ENCODE assay signal across 16 mouse cellular contexts in genomic region chr5:151333191-151333594, GRCm38 (mm10).
DNase-seq lines count a peak whose midpoint lies in the region; ATAC-seq and TF ChIP-seq lines count a peak whose summit lies in the region.
"Had no signal": no experiment of that assay in that cellular context is flagged by ENCODE, and none has a peak within 500 bp of the region (broad histone marks: within the 10 kb centered on the region; RNA-seq: fewer than 3 reads in every experiment).

No protein-coding gene starts in this region.

- no peaks in the 10 kb centered on the region for H3K36me3 ChIP-seq in liver, adult 2 months (ENCODE audit: control insufficient read depth, insufficient read depth, low read length)
- no peaks in the 10 kb centered on the region for H3K36me3 ChIP-seq in liver, embryonic 11.5 days (ENCODE audit: control insufficient read depth, insufficient read depth, low read length)
- H3K36me3 ChIP-seq in C2C12 (ENCODE audit: control insufficient read depth, insufficient read depth): no peaks in the 10 kb centered on the region
- no peaks in the 10 kb centered on the region for H3K36me3 ChIP-seq in midbrain, postnatal 0 days (ENCODE audit: insufficient read depth, low read length)
- H3K36me3 ChIP-seq: embryonic facial prominence, embryonic 13.5 days; heart, embryonic 15.5 days; liver, embryonic 13.5 days; midbrain, embryonic 10.5 days had no signal

- H3K4me1 ChIP-seq in liver, adult 2 months (ENCODE audit: control insufficient read depth, insufficient read depth, low read length): no peaks in the 10 kb centered on the region
- no peaks in the 10 kb centered on the region for H3K4me1 ChIP-seq in liver, embryonic 11.5 days (replicated peaks; ENCODE audit: control insufficient read depth, insufficient read depth, low read length)
- peaks cover 9% of the 10 kb centered on the region for H3K4me1 ChIP-seq in bone marrow macrophage, adult 2 months (ENCODE audit: control insufficient read depth, insufficient read depth, low read length)
- H3K4me1 ChIP-seq in midbrain, postnatal 0 days (ENCODE audit: insufficient read depth, low read length): no peaks in the 10 kb centered on the region
- H3K4me1 ChIP-seq: embryonic facial prominence, embryonic 13.5 days; heart, embryonic 15.5 days; liver, embryonic 13.5 days; midbrain, embryonic 10.5 days had no signal

- H3K27me3 ChIP-seq in liver, adult 2 months (ENCODE audit: control insufficient read depth, insufficient read depth, low read length): no peaks in the 10 kb centered on the region
- no peaks in the 10 kb centered on the region for H3K27me3 ChIP-seq in liver, embryonic 11.5 days (replicated peaks; ENCODE audit: control insufficient read depth, insufficient read depth, low read length)
- no peaks in the 10 kb centered on the region for H3K27me3 ChIP-seq in C2C12 (ENCODE audit: control insufficient read depth, insufficient read depth, insufficient read length)
- H3K27me3 ChIP-seq in midbrain, postnatal 0 days (ENCODE audit: insufficient read depth, low read length): no peaks in the 10 kb centered on the region
- H3K27me3 ChIP-seq: embryonic facial prominence, embryonic 13.5 days; heart, embryonic 15.5 days; liver, embryonic 13.5 days had no signal

- no peak overlapping the region for H3K4me3 ChIP-seq in liver, adult 2 months (ENCODE audit: insufficient read depth, low read depth, low read length)
- H3K4me3 ChIP-seq in liver, embryonic 11.5 days (ENCODE audit: low read depth, low read length): no peak overlapping the region
- H3K4me3 ChIP-seq in C2C12 (ENCODE audit: insufficient read depth, poor library complexity, severe bottlenecking): no peak overlapping the region
- H3K4me3 ChIP-seq in bone marrow macrophage, adult 2 months (ENCODE audit: insufficient read depth, low read length): no peak overlapping the region
- no peak overlapping the region for H3K4me3 ChIP-seq in midbrain, postnatal 0 days (ENCODE audit: low read depth, low read length)
- H3K4me3 ChIP-seq: embryonic facial prominence, embryonic 13.5 days; heart, embryonic 15.5 days; liver, embryonic 13.5 days; midbrain, embryonic 10.5 days had no signal

- H3K9me3 ChIP-seq in liver, embryonic 11.5 days (ENCODE audit: control insufficient read depth, low read length): no peaks in the 10 kb centered on the region
- H3K9me3 ChIP-seq in midbrain, postnatal 0 days (ENCODE audit: low read length): no peaks in the 10 kb centered on the region
- H3K9me3 ChIP-seq: embryonic facial prominence, embryonic 13.5 days; heart, embryonic 15.5 days; liver, embryonic 13.5 days; midbrain, embryonic 10.5 days had no signal

- peak; percentile 37 for DNase-seq in liver, adult 2 months (ENCODE audit: extremely low read depth, low read depth, low spot score)
- DNase-seq in liver, embryonic 11.5 days (ENCODE audit: low spot score): no peak
- peak; percentile 47 for DNase-seq in large intestine, adult 2 months (ENCODE audit: low read depth, low spot score)
- no peak for DNase-seq in midbrain, postnatal 0 days (ENCODE audit: low spot score)
- DNase-seq in spleen, adult 18-20 months: no peak
- DNase-seq: adrenal gland, adult 2 months; cerebellum, adult 11-12 months; liver, embryonic 13.5 days; right cerebral cortex, postnatal 4 days; thymus, adult 18-20 months had no signal

- no peaks in the 10 kb centered on the region for H3K79me2 ChIP-seq in liver, adult 2 months (ENCODE audit: control insufficient read depth, insufficient read depth, low read length)
- H3K79me2 ChIP-seq in C2C12 (ENCODE audit: control insufficient read depth, insufficient read depth): no peaks in the 10 kb centered on the region

- H3K79me3 ChIP-seq in C2C12 (ENCODE audit: low read depth): no peaks in the 10 kb centered on the region

- no peak overlapping the region for H3K9ac ChIP-seq in liver, adult 2 months (ENCODE audit: low read depth, low read length)
- H3K9ac ChIP-seq in liver, embryonic 11.5 days (ENCODE audit: low read depth, low read length): no peak overlapping the region
- no peak overlapping the region for H3K9ac ChIP-seq in midbrain, postnatal 0 days (replicated peaks; ENCODE audit: low read length, poor library complexity, severe bottlenecking)
- H3K9ac ChIP-seq: embryonic facial prominence, embryonic 13.5 days; heart, embryonic 15.5 days; hindbrain, embryonic 14.5 days; liver, embryonic 13.5 days had no signal

- H3K27ac ChIP-seq in liver, adult 2 months (replicated peaks; ENCODE audit: insufficient read depth, low read depth, low read length): no peak overlapping the region
- H3K27ac ChIP-seq in liver, embryonic 11.5 days (ENCODE audit: low read depth, low read length): no peak overlapping the region
- peak overlapping the region; percentile 63; the same call in 1 of the 2 replicates for H3K27ac ChIP-seq in bone marrow macrophage, adult 2 months (ENCODE audit: insufficient read depth, low read depth, low read length)
- no peak overlapping the region for H3K27ac ChIP-seq in midbrain, postnatal 0 days (ENCODE audit: low read depth, low read length)
- H3K27ac ChIP-seq: embryonic facial prominence, embryonic 13.5 days; heart, embryonic 15.5 days; hindbrain, embryonic 14.5 days; liver, embryonic 13.5 days; midbrain, embryonic 10.5 days had no signal

- no peak for TF ChIP-seq CTCF in liver, adult 2 months (IDR thresholded peaks at IDR 0.05; ENCODE audit: low read depth, low read length)
- no peak for TF ChIP-seq CTCF in C2C12 (IDR thresholded peaks at IDR 0.05; ENCODE audit: control insufficient read depth, insufficient read depth, insufficient read length)
- no peak for TF ChIP-seq CTCF in bone marrow macrophage, adult 2 months (IDR thresholded peaks at IDR 0.05; ENCODE audit: low read depth, low read length)
- no peak for TF ChIP-seq CTCF in midbrain, postnatal 0 days (IDR thresholded peaks at IDR 0.05)

- no peak for TF ChIP-seq POLR2A in liver, adult 2 months (IDR thresholded peaks at IDR 0.05; ENCODE audit: extremely low read depth, insufficient read depth, low read length)
- TF ChIP-seq POLR2A in bone marrow macrophage, adult 2 months (IDR thresholded peaks at IDR 0.05; ENCODE audit: borderline replicate concordance, low read depth, low read length): no peak

- no peak overlapping the region for H3ac ChIP-seq in C2C12 (ENCODE audit: control insufficient read depth, insufficient read length, low read depth)

- no peak overlapping the region for H3K4me2 ChIP-seq in liver, embryonic 11.5 days
- H3K4me2 ChIP-seq in midbrain, postnatal 0 days (ENCODE audit: low read depth, low read length, poor library complexity, severe bottlenecking): no peak overlapping the region
- H3K4me2 ChIP-seq: embryonic facial prominence, embryonic 13.5 days; heart, embryonic 15.5 days; hindbrain, embryonic 14.5 days; liver, embryonic 13.5 days had no signal

- no peak for ATAC-seq in liver, embryonic 11.5 days (replicated peaks; ENCODE audit: low FRiP score)
- ATAC-seq in midbrain, postnatal 0 days (ENCODE audit: low FRiP score): no peak

TF ChIP-seq in C2C12, 6 proteins besides CTCF, POLR2A, EP300 and RAD21:
- TF ChIP-seq MYOD1 (IDR thresholded peaks at IDR 0.05; ENCODE audit: control insufficient read depth, insufficient read length, low read depth) (no peak), MYOG (IDR thresholded peaks at IDR 0.05; ENCODE audit: control insufficient read depth, extremely low read depth, insufficient read length) (no peak), CEBPB (IDR thresholded peaks at IDR 0.05; ENCODE audit: low read depth) (peak; percentile 49), FOSL1 (IDR thresholded peaks at IDR 0.05; ENCODE audit: insufficient read depth, low read length, poor library complexity, severe bottlenecking) (peak; percentile 18), USF1 (IDR thresholded peaks at IDR 0.05; ENCODE audit: low read depth) (no peak), MAX (IDR thresholded peaks at IDR 0.05) (no peak)

Comparison
In these comparisons a context has a peak if more than half of its experiments do, and no peak if none do; other contexts are left out.
1. DNase-seq: peak in liver, adult 2 months (single experiment) and large intestine, adult 2 months (single experiment); none in liver, embryonic 11.5 days (single experiment), midbrain, postnatal 0 days (single experiment) and spleen, adult 18-20 months (0 of 2).